Mouse (Mus musculus): ENCODE measurements around the gene Zfp979. TPM values are rescaled to one million over a fixed set of nuclear protein-coding genes. Genes with fewer than 3 reads are reported as not detected.
"Not testable (repeated sequence)": the region's sequence is repeated elsewhere in the genome, so short reads cannot be mapped to it uniquely, and the experiment has no call there.

The Zfp979 gene
- total and polyA plus RNA-seq, 3 experiments: 7.9 to 76.0 (median 14.3) TPM

GRCm38 (mm10) chr4:147597685-147598084 lies 44.6 kb downstream of the Zfp979 start:
- H3K27ac ChIP-seq (ENCODE audit: control insufficient read depth, low read depth, low read length): no peak overlapping the region

GRCm38 (mm10) chr4:147594630-147595029 lies 47.7 kb downstream of the Zfp979 start:
- not testable (repeated sequence) for H3K27ac ChIP-seq (ENCODE audit: control insufficient read depth, low read depth, low read length); H3K4me1 ChIP-seq (ENCODE audit: control insufficient read depth in 1 of 2, insufficient read depth in 2 of 2, low read length in 2 of 2); H3K9ac ChIP-seq (ENCODE audit: control insufficient read depth, low read depth, low read length, poor library complexity, severe bottlenecking); H3K27me3 ChIP-seq (ENCODE audit: control insufficient read depth in 1 of 2, insufficient read depth in 2 of 2, low read length in 2 of 2); H3K4me3 ChIP-seq (ENCODE audit: control insufficient read depth in 1 of 2, insufficient read depth in 1 of 2, low read depth in 2 of 2, low read length in 2 of 2); H3K9me3 ChIP-seq (replicated peaks; ENCODE audit: insufficient read depth, low read length); H3K79me2 ChIP-seq (ENCODE audit: control insufficient read depth, insufficient read depth, low read length, poor library complexity); H3K36me3 ChIP-seq (ENCODE audit: control insufficient read depth in 1 of 2, insufficient read depth in 2 of 2, low read length in 2 of 2); DNase-seq (ENCODE audit: low read depth, low spot score)

More at GRCm38 (mm10) chr4:147597685-147598084, 44.6 kb downstream of the Zfp979 start:
- Histone ChIP-seq H3K4me3 (ENCODE audit: control insufficient read depth in 1 of 2, insufficient read depth in 1 of 2, low read depth in 2 of 2, low read length in 2 of 2) (no peak overlapping the region), H3K27me3 (ENCODE audit: control insufficient read depth in 1 of 2, insufficient read depth in 2 of 2, low read length in 2 of 2) (no peaks in the 10 kb centered on the region), H3K9me3 (replicated peaks; ENCODE audit: insufficient read depth, low read length) (no peaks in the 10 kb centered on the region; the same call in 1 of the 2 replicates), H3K9ac (ENCODE audit: control insufficient read depth, low read depth, low read length, poor library complexity, severe bottlenecking) (no peak overlapping the region), H3K36me3 (ENCODE audit: control insufficient read depth in 1 of 2, insufficient read depth in 2 of 2, low read length in 2 of 2) (no peaks in the 10 kb centered on the region), H3K4me1 (ENCODE audit: control insufficient read depth in 1 of 2, insufficient read depth in 2 of 2, low read length in 2 of 2) (no peaks in the 10 kb centered on the region), H3K79me2 (ENCODE audit: control insufficient read depth, insufficient read depth, low read length, poor library complexity) (no peaks in the 10 kb centered on the region)
- no peak for TF ChIP-seq MEF2A (IDR thresholded peaks at IDR 0.05; ENCODE audit: extremely low read depth, insufficient replicate concordance, low read depth, low read length, poor library complexity, severe bottlenecking)
- no peak for TF ChIP-seq NRF1 (IDR thresholded peaks at IDR 0.05; ENCODE audit: insufficient read depth, low read depth, low read length, poor library complexity, severe bottlenecking)
- no peak for TF ChIP-seq CHD2 (IDR thresholded peaks at IDR 0.05; ENCODE audit: low read length)
- TF ChIP-seq RAD21 (IDR thresholded peaks at IDR 0.05; ENCODE audit: low read depth, low read length): no peak
- TF ChIP-seq TCF12 (IDR thresholded peaks at IDR 0.05; ENCODE audit: low read depth, low read length): no peak
- no peak for TF ChIP-seq MYC (IDR thresholded peaks at IDR 0.05; ENCODE audit: low read depth, low read length)
- TF ChIP-seq MYB (IDR thresholded peaks at IDR 0.05; ENCODE audit: low read depth, low read length): no peak
- TF ChIP-seq UBTF (IDR thresholded peaks at IDR 0.05; ENCODE audit: borderline replicate concordance, insufficient read depth, low read depth, low read length): no peak
- TF ChIP-seq HCFC1 (IDR thresholded peaks at IDR 0.05; ENCODE audit: low read depth, low read length): no peak
- no peak for DNase-seq (ENCODE audit: low read depth, low spot score)

DNA sequence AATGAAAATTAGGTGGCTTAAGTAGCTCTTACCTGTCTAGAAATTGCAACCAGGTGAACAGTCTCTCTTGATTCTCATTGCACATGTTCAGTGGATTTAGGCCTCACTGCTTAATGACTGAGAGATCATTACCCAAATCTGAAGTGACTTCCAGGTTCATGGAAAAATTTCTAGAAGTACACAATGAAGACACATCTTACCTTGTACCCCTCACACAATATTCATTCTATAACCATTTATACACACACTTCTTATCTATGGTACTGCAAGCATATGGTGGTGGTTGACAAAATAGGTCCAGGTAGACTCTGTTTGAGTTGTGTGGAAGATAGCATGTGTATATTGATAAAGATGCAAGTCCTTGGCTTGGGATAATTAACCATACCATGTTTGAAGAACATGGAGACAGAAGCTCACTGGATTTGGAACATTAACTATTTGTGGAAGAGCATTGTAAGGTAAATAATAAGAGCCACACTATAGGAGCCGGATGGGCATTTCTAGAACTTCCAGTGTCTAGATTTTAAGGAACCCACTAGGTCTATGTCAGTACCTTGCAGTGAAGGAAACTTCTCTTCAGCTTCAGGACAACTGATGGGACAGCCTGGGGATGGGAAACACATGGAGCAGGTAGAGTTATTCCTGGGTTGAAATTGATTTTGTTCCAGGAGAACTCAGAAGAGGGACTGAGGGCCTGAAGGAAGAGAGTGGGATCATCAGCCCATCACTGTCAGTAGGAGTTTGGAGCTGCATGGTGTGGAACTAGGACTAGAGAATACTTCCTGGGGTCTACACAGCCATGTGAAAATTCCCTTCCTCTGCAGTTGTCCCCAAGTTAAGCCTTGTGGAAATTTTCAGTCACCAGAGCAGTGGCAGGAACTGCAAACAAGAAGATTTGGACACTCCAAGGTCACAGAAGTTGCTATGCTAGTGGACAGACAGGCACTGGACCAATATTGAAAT lies 55.5 kb downstream of the Zfp979 start:
- H3K27ac ChIP-seq (ENCODE audit: control insufficient read depth, low read depth, low read length): no peak overlapping the region
- H3K27me3 ChIP-seq (ENCODE audit: control insufficient read depth in 1 of 2, insufficient read depth in 2 of 2, low read length in 2 of 2): no peaks in the 10 kb centered on the region
- H3K9me3 ChIP-seq (replicated peaks; ENCODE audit: insufficient read depth, low read length): no peaks in the 10 kb centered on the region
- H3K9ac ChIP-seq (ENCODE audit: control insufficient read depth, low read depth, low read length, poor library complexity, severe bottlenecking): no peak overlapping the region
- DNase-seq (ENCODE audit: low read depth, low spot score): no peak
- H3K79me2 ChIP-seq (ENCODE audit: control insufficient read depth, insufficient read depth, low read length, poor library complexity): no peaks in the 10 kb centered on the region
- TF ChIP-seq UBTF (IDR thresholded peaks at IDR 0.05; ENCODE audit: borderline replicate concordance, insufficient read depth, low read depth, low read length) (no peak), MEF2A (IDR thresholded peaks at IDR 0.05; ENCODE audit: extremely low read depth, insufficient replicate concordance, low read depth, low read length, poor library complexity, severe bottlenecking) (no peak), NELFE (IDR thresholded peaks at IDR 0.05; ENCODE audit: low read depth, low read length) (no peak), MAZ (IDR thresholded peaks at IDR 0.05; ENCODE audit: low read depth, low read length) (no peak), TBP (IDR thresholded peaks at IDR 0.05; ENCODE audit: low read depth, low read length) (no peak), MYB (IDR thresholded peaks at IDR 0.05; ENCODE audit: low read depth, low read length) (no peak), CTCF (IDR thresholded peaks at IDR 0.05 in 2 of 3, conservative IDR thresholded peaks at IDR 0.05 in 1 of 3; ENCODE audit: control insufficient read depth in 1 of 3, insufficient read depth in 1 of 3, low read depth in 2 of 3, low read length in 3 of 3, poor library complexity in 1 of 3, severe bottlenecking in 1 of 3) (no peak), BHLHE40 (IDR thresholded peaks at IDR 0.05; ENCODE audit: borderline replicate concordance, low read depth, low read length) (no peak), ETS1 (IDR thresholded peaks at IDR 0.05; ENCODE audit: low read depth, low read length) (no peak), USF1 (IDR thresholded peaks at IDR 0.05; ENCODE audit: low read depth, low read length) (no peak), NRF1 (IDR thresholded peaks at IDR 0.05; ENCODE audit: insufficient read depth, low read depth, low read length, poor library complexity, severe bottlenecking) (no peak), E2F4 (IDR thresholded peaks at IDR 0.05; ENCODE audit: borderline replicate concordance, low read depth, low read length) (no peak), ZC3H11A (IDR thresholded peaks at IDR 0.05; ENCODE audit: low read depth, low read length) (no peak), CHD2 (IDR thresholded peaks at IDR 0.05; ENCODE audit: low read length) (no peak)
- no peaks in the 10 kb centered on the region for H3K4me1 ChIP-seq (ENCODE audit: control insufficient read depth in 1 of 2, insufficient read depth in 2 of 2, low read length in 2 of 2)
- H3K4me3 ChIP-seq (ENCODE audit: control insufficient read depth in 1 of 2, insufficient read depth in 1 of 2, low read depth in 2 of 2, low read length in 2 of 2): no peak overlapping the region
- H3K36me3 ChIP-seq (ENCODE audit: control insufficient read depth in 1 of 2, insufficient read depth in 2 of 2, low read length in 2 of 2): no peaks in the 10 kb centered on the region

Data from MEL (cell line).